8 mouse cellular contexts compared by ENCODE assay signal in genomic region chr10:82909382-82909781, GRCm38 (mm10). TPM values are rescaled to one million over a fixed set of nuclear protein-coding genes. Genes with fewer than 3 reads are reported as not detected.
DNase-seq lines count a peak whose midpoint lies in the region; ATAC-seq and TF ChIP-seq lines count a peak whose summit lies in the region.

No protein-coding gene starts in this region.

- peak; percentile 72 to 82 for TF ChIP-seq CTCF in CH12.LX (conservative IDR thresholded peaks at IDR 0.05 in 1 of 2, IDR thresholded peaks at IDR 0.05 in 1 of 2; ENCODE audit: low read depth in 2 of 2, low read length in 2 of 2)

- intact Hi-C loops in heart, postnatal 10 days (cut with DNase I): loop anchor here (1.0 to 10.0 kb wide), 4 partner anchors 291 to 868 kb away; no protein-coding TSS in a partner anchor

- in situ Hi-C loops in CH12.LX (cut with MboI; ENCODE audit: low pct_ligation_motif_present, low pct_unique_long_range_greater_than_20kb, low sequenced_read_pairs): loop anchor here (10.0 to 25.0 kb wide), 2 partner anchors 403 to 595 kb away; no protein-coding TSS in a partner anchor

- peak; percentile 68 for DNase-seq in CH12.LX (ENCODE audit: extremely low read depth)
- DNase-seq in adrenal gland, postnatal 25 days: peak; percentile 54
- DNase-seq in embryonic facial prominence, embryonic 14.5 days (ENCODE audit: low spot score): peak; percentile 81
- peak; percentile 65 to 82 for DNase-seq in heart, postnatal 10 days
- DNase-seq in kidney, postnatal 25 days: peak; percentile 52 to 85
- peak; percentile 22 to 40 for DNase-seq in lung, adult 18-20 months
- DNase-seq in thymus, postnatal 25 days: peak; percentile 68

- H3K27me3 ChIP-seq in CH12.LX (replicated peaks): no peaks in the 10 kb centered on the region
- H3K27me3 ChIP-seq in embryonic facial prominence, embryonic 14.5 days (replicated peaks; ENCODE audit: control insufficient read depth, insufficient read depth, low read length): no peaks in the 10 kb centered on the region

- no peak for TF ChIP-seq POLR2A in CH12.LX (IDR thresholded peaks at IDR 0.05; ENCODE audit: low read depth, low read length)

- dilution Hi-C loops in CH12.LX (cut with MboI; ENCODE audit: extremely low pct_ligation_motif_present, extremely low pct_unique_long_range_greater_than_20kb, low sequenced_read_pairs): no loop called here

- WGBS in embryonic facial prominence, embryonic 14.5 days: 14% methylated on average over 9 of the region's 9 CpGs

- no peak overlapping the region for H3K27ac ChIP-seq in CH12.LX (ENCODE audit: insufficient read depth, low read depth)
- H3K27ac ChIP-seq in embryonic facial prominence, embryonic 14.5 days (replicated peaks; ENCODE audit: low read depth, low read length): no peak overlapping the region

- TF ChIP-seq RAD21 in CH12.LX (IDR thresholded peaks at IDR 0.05; ENCODE audit: low read depth, low read length): peak; percentile 89

- no peak for TF ChIP-seq EP300 in CH12.LX (IDR thresholded peaks at IDR 0.05; ENCODE audit: low read length)

- H3K36me3 ChIP-seq in CH12.LX (replicated peaks in 1 of 2; ENCODE audit: control insufficient read depth in 1 of 2, insufficient read depth in 1 of 2, low read length in 1 of 2): no peaks in the 10 kb centered on the region
- no peaks in the 10 kb centered on the region for H3K36me3 ChIP-seq in embryonic facial prominence, embryonic 14.5 days (ENCODE audit: control insufficient read depth, insufficient read depth, low read length)

- peak; percentile 42; the same call in 1 of the 2 replicates for ATAC-seq in embryonic facial prominence, embryonic 14.5 days (ENCODE audit: low read depth)
- peak; percentile 68 for ATAC-seq in neutrophil, adult 5-6 weeks (ENCODE audit: extremely low read depth, insufficient number of reproducible peaks, low FRiP score, poor library complexity, severe bottlenecking)

- H3K9me3 ChIP-seq in CH12.LX (replicated peaks; ENCODE audit: low read length): no peaks in the 10 kb centered on the region
- no peaks in the 10 kb centered on the region for H3K9me3 ChIP-seq in embryonic facial prominence, embryonic 14.5 days (ENCODE audit: control insufficient read depth, low read length)

- H3K4me2 ChIP-seq in CH12.LX (ENCODE audit: insufficient read depth, low read depth, poor library complexity, severe bottlenecking): peak overlapping the region; percentile 91
- peak overlapping the region; percentile 40 for H3K4me2 ChIP-seq in embryonic facial prominence, embryonic 14.5 days (ENCODE audit: low read depth, low read length)

- H3K4me1 ChIP-seq in CH12.LX (ENCODE audit: control insufficient read depth in 1 of 2, insufficient read depth in 2 of 2): peaks cover 0 to 5% of the 10 kb centered on the region in 2 experiments; a peak in 2 of 4 replicates
- H3K4me1 ChIP-seq in embryonic facial prominence, embryonic 14.5 days (ENCODE audit: control insufficient read depth, insufficient read depth, low read length): no peaks in the 10 kb centered on the region

- H3K4me3 ChIP-seq in CH12.LX (replicated peaks in 1 of 3; ENCODE audit: low read depth in 2 of 3, low read length in 2 of 3, poor library complexity in 1 of 3): peak overlapping the region in 2 of 3 experiments; percentile 7 to 23
- H3K4me3 ChIP-seq in embryonic facial prominence, embryonic 14.5 days (ENCODE audit: low read depth, low read length): no peak overlapping the region

- peak overlapping the region; percentile 40; the same call in 1 of the 2 replicates for H3K9ac ChIP-seq in CH12.LX (ENCODE audit: insufficient read depth, low read depth)
- H3K9ac ChIP-seq in embryonic facial prominence, embryonic 14.5 days (ENCODE audit: low read depth, low read length): no peak overlapping the region

- H3K79me2 ChIP-seq in CH12.LX (replicated peaks; ENCODE audit: control insufficient read depth, extremely low read depth, insufficient read depth, poor library complexity, severe bottlenecking): no peaks in the 10 kb centered on the region

TF ChIP-seq in CH12.LX, 34 proteins besides CTCF, POLR2A, EP300 and RAD21:
- TF ChIP-seq USF2 (conservative IDR thresholded peaks at IDR 0.05; ENCODE audit: low read depth, low read length) (no peak), BHLHE40 (IDR thresholded peaks at IDR 0.05; ENCODE audit: low read depth, low read length) (no peak), GABPA (IDR thresholded peaks at IDR 0.05; ENCODE audit: insufficient replicate concordance, low read depth, low read length) (no peak), MAFK (IDR thresholded peaks at IDR 0.05; ENCODE audit: insufficient replicate concordance, low read length) (no peak), TBP (conservative IDR thresholded peaks at IDR 0.05; ENCODE audit: low read depth, low read length) (no peak), ZKSCAN1 (IDR thresholded peaks at IDR 0.05; ENCODE audit: borderline replicate concordance, low read depth, low read length) (no peak), ETS1 (conservative IDR thresholded peaks at IDR 0.05; ENCODE audit: low read depth, low read length) (no peak), RCOR1 (conservative IDR thresholded peaks at IDR 0.05; ENCODE audit: low read depth, low read length) (no peak), MYC (IDR thresholded peaks at IDR 0.05; ENCODE audit: low read depth, low read length) (no peak), TCF12 (IDR thresholded peaks at IDR 0.05; ENCODE audit: low read depth, low read length) (no peak), ZC3H11A (IDR thresholded peaks at IDR 0.05; ENCODE audit: low read depth, low read length) (peak; percentile 65), SMC3 (IDR thresholded peaks at IDR 0.05; ENCODE audit: low read depth, low read length) (peak; percentile 80), MEF2A (IDR thresholded peaks at IDR 0.05; ENCODE audit: borderline replicate concordance, low read depth, low read length) (no peak), MAZ (IDR thresholded peaks at IDR 0.05; ENCODE audit: low read depth, low read length) (no peak), JUN (IDR thresholded peaks at IDR 0.05; ENCODE audit: insufficient read depth, low read depth, low read length) (no peak)

RNA-seq across cellular contexts. Expression of gene Eid3, which starts 43.0 kb away (rescaled TPM):
- total RNA-seq in CH12.LX (2012; rRNA removed) (1.5 and 1.6 TPM in 2 replicates), CH12.LX (2014; rRNA removed) (1.4 and 1.7 TPM in 2 replicates)
- polyA plus RNA-seq in CH12.LX (2012; ENCODE audit: insufficient read length, low read depth): 3.5 and 4.0 TPM in 2 replicates
- total RNA-seq in adrenal gland, postnatal 25 days (2021): 4.6 TPM in 2 replicates
- 0.26 and 0.81 TPM in 2 replicates for polyA plus RNA-seq in embryonic facial prominence, embryonic 14.5 days (2014; fragmentation: Nextera tagmentation; extraction: Ambion mirVana)
- 1 to 10 TPM in 1 of 2 experiments, under 1 TPM in 1; 0.60 to 1.8 TPM for total RNA-seq in heart, postnatal 10 days (2021)
- total RNA-seq in neutrophil, adult 5-6 weeks (2017): 9.2 and 11.4 TPM in 2 replicates

Comparison
In these comparisons a context has a peak if more than half of its experiments do, and no peak if none do; other contexts are left out.
1. DNase-seq: peak in every context shown above with its lines; median percentile 81 in embryonic facial prominence, embryonic 14.5 days; 74 in heart, postnatal 10 days; 68 in kidney, postnatal 25 days; 68 in CH12.LX; 68 in thymus, postnatal 25 days; 54 in adrenal gland, postnatal 25 days; 31 in lung, adult 18-20 months.